Mouse (Mus musculus) kidney, postnatal 0 days (tissue): Measurements from ENCODE around the gene Serpinb9b. TPM values are rescaled to one million over a fixed set of nuclear protein-coding genes. Genes with fewer than 3 reads are reported as not detected.
A peak's percentile ranks its signal among the peaks of the same experiment; 100 is the strongest.

Source experiments
- ATAC-seq: fragments of 200-750 bp; cut with Nextera tagmentation; replicated peaks from 2 replicates; pipeline ENCODE4 v1.8.0; 2017; ENCODE audit warnings: low read depth, moderate number of reproducible peaks, moderate TSS enrichment, moderate library complexity; ENCODE audit not compliant: low FRiP score
- DNase-seq: peaks from one replicate; pipeline ENCODE4 v3.0.0-alpha.2; 2016; ENCODE audit warnings: low spot score
- H3K27ac ChIP-seq: fragments of 300-500 bp; sonication (generic); 2 replicates; pipeline ENCODE4 v1.5.1; 2014; ENCODE audit warnings: mild to moderate bottlenecking
- H3K27me3 ChIP-seq: fragments of 300-500 bp; sonication (generic); 2 replicates; pipeline ENCODE4 v1.6.1; 2014; ENCODE audit warnings: low read length, mixed read lengths; ENCODE audit not compliant: insufficient read depth
- H3K36me3 ChIP-seq: fragments of 300-500 bp; sonication (generic); 2 replicates; pipeline ENCODE4 v1.6.1; 2014; ENCODE audit warnings: low read length, mixed read lengths; ENCODE audit not compliant: insufficient read depth
- H3K4me1 ChIP-seq: fragments of 300-500 bp; sonication (generic); replicated peaks from 2 replicates; pipeline ENCODE4 v1.6.1; 2014; ENCODE audit warnings: antibody characterized with exemption, low read length, mixed read lengths; ENCODE audit not compliant: insufficient read depth
- H3K4me2 ChIP-seq: fragments of 300-500 bp; sonication (generic); 2 replicates; pipeline ENCODE4 v1.6.1; 2014; ENCODE audit warnings: mild to moderate bottlenecking, low read length, moderate library complexity, mixed read lengths
- H3K4me3 ChIP-seq: fragments of 300-500 bp; sonication (generic); replicated peaks from 2 replicates; pipeline ENCODE4 v1.5.1; 2014; ENCODE audit warnings: low read depth, low read length
- H3K9ac ChIP-seq: fragments of 300-500 bp; sonication (generic); 2 replicates; pipeline ENCODE4 v1.6.1; 2014; ENCODE audit warnings: low read depth, low read length
- H3K9me3 ChIP-seq: fragments of 300-500 bp; sonication (generic); replicated peaks from 2 replicates; pipeline ENCODE4 v1.6.1; 2016; ENCODE audit warnings: low read length, inconsistent platforms, mixed read lengths
- CTCF ChIP-seq: IDR thresholded peaks from 2 replicates; pipeline ENCODE4 v1.5.1; 2016; ENCODE audit warnings: antibody characterized with exemption, low read depth, mild to moderate bottlenecking, moderate library complexity
- WGBS: fragments of 180-500 bp; shearing (Covaris S2); extraction: QIAGEN DNeasy Blood & Tissue Kit; methylation state at CpG from one replicate; pipeline ENCODE4 v1.1.7; 2014; 5-methylcytosine and 5-hydroxymethylcytosine counted together
- polyA plus RNA-seq: library from polyadenylated mRNA; unstranded; fragments of >200 nt; fragmentation: Nextera tagmentation; extraction: Ambion mirVana; gene quantifications from 2 replicates; pipeline ENCODE4 v1.2.1, GENCODE M21; 2015

Serpinb9b gene
- polyA plus RNA-seq, 1 experiment from 2014 or later = 0.16 TPM

- Histone ChIP-seq H3K9ac (no peak overlapping the region), H3K4me1 (peaks cover 5% of the 10 kb centered on the region; the same call in 1 of the 2 replicates), H3K36me3 (no peaks in the 10 kb centered on the region), H3K27ac (no peak overlapping the region), H3K4me2 (no peak overlapping the region), H3K27me3 (no peaks in the 10 kb centered on the region), H3K4me3 (no peak overlapping the region), H3K9me3 (no peaks in the 10 kb centered on the region)
- 85% methylated on average over 5 of the region's 5 CpGs for WGBS
- ATAC-seq (no peak), DNase-seq (no peak)
- TF ChIP-seq CTCF = no peak
These were observed 25.9 kb upstream of the Serpinb9b start for GRCm38 (mm10) chr13:33001341-33001740.

DNA sequence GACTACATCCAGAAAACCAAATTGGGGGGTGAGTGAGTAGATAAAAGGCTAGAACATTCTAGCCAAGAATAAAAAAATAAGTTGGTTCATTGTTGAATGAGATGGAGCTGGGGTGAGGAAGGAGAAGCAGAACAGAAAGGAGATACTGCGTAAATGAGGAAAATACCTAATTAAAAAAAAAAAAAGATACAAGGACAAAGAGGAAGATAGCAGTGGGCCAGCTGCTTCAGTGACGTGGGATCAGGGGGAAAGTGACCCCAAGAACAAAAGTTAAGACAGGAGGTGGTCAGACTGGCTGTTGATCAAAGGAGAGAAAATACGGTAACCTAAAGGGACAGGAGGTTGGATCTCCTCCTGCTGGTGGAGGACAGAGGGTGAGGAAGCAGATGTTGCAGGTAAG, 24.3 kb upstream of the Serpinb9b start, which contains the start of gene Serpinb9:
Serpinb9 (plus strand) TSS at position 301 of the 400 bp plus-strand sequence.
- Histone ChIP-seq H3K4me1 (peaks cover 5% of the 10 kb centered on the region; the same call in 1 of the 2 replicates), H3K27me3 (no peaks in the 10 kb centered on the region), H3K9ac (0 out of 2 replicates have a peak within 1 kb of the TSS, but pooled peaks have one; percentile 47), H3K9me3 (no peaks in the 10 kb centered on the region), H3K4me2 (peak within 1 kb of the TSS; percentile 52), H3K4me3 (0 out of 2 replicates have a peak within 1 kb of the TSS, but pooled peaks have one; percentile 33), H3K27ac (peak within 1 kb of the TSS; percentile 89), H3K36me3 (no peaks in the 10 kb centered on the region)
- TF ChIP-seq CTCF = no peak
- ATAC-seq = no peak
- WGBS = 87% methylated on average over 3 of the region's 3 CpGs
- DNase-seq = no peak

DNA sequence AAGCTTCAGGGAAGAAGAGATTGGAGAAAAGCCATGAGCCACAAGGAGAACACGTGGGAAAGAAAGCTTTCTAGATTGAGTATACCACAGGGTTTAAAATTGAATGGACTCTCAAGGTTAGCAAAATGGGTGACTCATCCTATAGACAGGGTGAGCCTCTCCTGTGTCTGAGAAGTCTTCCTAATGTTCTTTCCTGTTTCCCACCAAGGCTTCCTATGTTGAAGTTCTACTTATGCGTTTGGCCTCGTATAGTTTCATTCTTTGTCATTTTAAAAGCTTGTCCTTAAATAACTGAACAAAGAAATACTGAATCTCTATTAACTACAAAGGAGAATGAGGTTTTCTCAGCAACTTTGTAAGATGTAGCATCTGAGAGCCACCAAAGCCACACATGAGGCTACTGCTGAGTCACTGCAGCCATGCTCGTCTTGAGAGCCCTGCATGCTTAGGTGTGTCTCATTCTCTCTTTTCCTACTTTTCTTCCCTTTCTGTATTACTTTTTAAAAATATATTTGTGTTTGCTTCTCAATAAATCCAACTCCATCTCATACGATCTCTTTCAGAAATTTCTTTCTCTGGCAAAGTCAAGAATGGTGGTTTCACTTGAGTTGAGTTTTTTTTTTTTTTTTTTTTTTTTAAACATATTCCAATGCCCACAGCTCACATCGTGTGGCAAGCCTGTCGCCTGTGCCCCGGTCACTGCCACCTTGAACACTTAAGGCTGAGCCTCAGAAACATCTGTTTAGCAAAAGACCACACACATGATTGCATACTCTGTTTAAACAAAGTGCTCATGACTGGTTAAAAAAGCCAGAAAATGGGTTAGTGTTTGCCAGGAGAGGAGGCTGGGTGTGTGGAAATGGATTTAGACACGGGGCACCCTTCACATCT, 23.4 kb upstream of the Serpinb9b start:
- peak overlapping the region; percentile 47; the same call in 1 of the 2 replicates for H3K9ac ChIP-seq
- ATAC-seq (peak; percentile 50), DNase-seq (no peak)
- H3K4me3 ChIP-seq = peak overlapping the region; percentile 33
- peak overlapping the region; percentile 89 for H3K27ac ChIP-seq
- 55% methylated on average over 9 of the region's 9 CpGs for WGBS
- peaks cover 5% of the 10 kb centered on the region; the same call in 1 of the 2 replicates for H3K4me1 ChIP-seq
- peak overlapping the region; percentile 52 for H3K4me2 ChIP-seq
- H3K9me3 ChIP-seq = no peaks in the 10 kb centered on the region
- no peaks in the 10 kb centered on the region for H3K27me3 ChIP-seq
- no peak for TF ChIP-seq CTCF
- no peaks in the 10 kb centered on the region for H3K36me3 ChIP-seq

GRCm38 (mm10) chr13:33004414-33005105, 22.7 kb upstream of the Serpinb9b start:
- Histone ChIP-seq H3K9me3 (no peaks in the 10 kb centered on the region), H3K4me2 (peak overlapping the region; percentile 52), H3K9ac (peak overlapping the region; percentile 47), H3K27me3 (no peaks in the 10 kb centered on the region), H3K36me3 (no peaks in the 10 kb centered on the region), H3K27ac (peak overlapping the region; percentile 89), H3K4me3 (peak overlapping the region; percentile 33), H3K4me1 (peaks cover 5% of the 10 kb centered on the region; the same call in 1 of the 2 replicates)
- DNase-seq (peak; percentile 96), ATAC-seq (peak; percentile 94)
- 15% methylated on average over 12 of the region's 12 CpGs for WGBS
- peak; percentile 77 for TF ChIP-seq CTCF

DNA sequence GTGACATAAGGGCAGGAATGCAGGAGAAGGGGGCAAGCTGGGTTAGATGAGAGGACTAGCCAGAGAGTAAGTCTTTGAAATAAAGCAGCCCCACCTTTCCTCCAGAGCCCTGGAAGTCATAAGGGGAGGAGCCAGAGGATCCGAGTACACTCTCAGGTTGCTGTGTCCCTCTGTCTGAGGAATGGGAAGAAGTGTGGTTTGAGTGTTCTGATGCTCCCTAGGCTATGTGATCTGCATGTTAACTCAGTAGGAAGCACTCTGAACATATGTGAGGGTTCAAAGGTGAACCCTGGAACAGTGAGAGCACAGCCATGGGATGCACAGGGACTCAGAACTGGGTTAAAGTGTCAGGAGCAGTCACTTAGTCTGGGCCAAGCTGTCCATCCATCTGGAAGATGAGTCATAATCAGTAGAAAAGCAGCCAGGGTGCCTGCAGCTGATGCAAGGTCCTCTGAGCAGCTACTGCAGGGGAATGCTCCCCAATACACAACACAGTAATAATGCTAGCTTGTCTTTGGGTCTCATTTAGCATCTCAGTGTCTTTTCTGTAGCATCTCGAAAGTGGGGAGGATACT, 21.6 kb upstream of the Serpinb9b start:
- H3K9me3 ChIP-seq = no peaks in the 10 kb centered on the region
- DNase-seq (no peak), ATAC-seq (no peak)
- 44% methylated on average over 2 of the region's 2 CpGs for WGBS
- H3K36me3 ChIP-seq = no peaks in the 10 kb centered on the region
- no peak overlapping the region for H3K27ac ChIP-seq
- no peak overlapping the region for H3K4me3 ChIP-seq
- no peaks in the 10 kb centered on the region for H3K27me3 ChIP-seq
- peaks cover 5% of the 10 kb centered on the region; the same call in 1 of the 2 replicates for H3K4me1 ChIP-seq
- no peak overlapping the region for H3K9ac ChIP-seq
- no peak for TF ChIP-seq CTCF
- H3K4me2 ChIP-seq = peak overlapping the region; percentile 52

GRCm38 (mm10) chr13:33006555-33006954, 20.7 kb upstream of the Serpinb9b start:
- Histone ChIP-seq H3K36me3 (no peaks in the 10 kb centered on the region), H3K4me3 (no peak overlapping the region), H3K9ac (no peak overlapping the region), H3K9me3 (no peaks in the 10 kb centered on the region), H3K4me1 (peaks cover 5% of the 10 kb centered on the region; the same call in 1 of the 2 replicates), H3K27me3 (no peaks in the 10 kb centered on the region), H3K4me2 (no peak overlapping the region), H3K27ac (no peak overlapping the region)
- 90% methylated on average over 3 of the region's 3 CpGs for WGBS
- no peak for ATAC-seq
- no peak for TF ChIP-seq CTCF
- DNase-seq = no peak
